Mouse (Mus musculus) frontal cortex, postnatal 14 days (tissue): Measurements from ENCODE around the gene Olfr157.

ENCODE experiments used
- DNase-seq, 2 experiments: peaks; one replicate each; pipeline ENCODE4 v3.0.0; 2022; ENCODE audit warnings: low spot score in 2 of 2

Olfr157 gene

DNA sequence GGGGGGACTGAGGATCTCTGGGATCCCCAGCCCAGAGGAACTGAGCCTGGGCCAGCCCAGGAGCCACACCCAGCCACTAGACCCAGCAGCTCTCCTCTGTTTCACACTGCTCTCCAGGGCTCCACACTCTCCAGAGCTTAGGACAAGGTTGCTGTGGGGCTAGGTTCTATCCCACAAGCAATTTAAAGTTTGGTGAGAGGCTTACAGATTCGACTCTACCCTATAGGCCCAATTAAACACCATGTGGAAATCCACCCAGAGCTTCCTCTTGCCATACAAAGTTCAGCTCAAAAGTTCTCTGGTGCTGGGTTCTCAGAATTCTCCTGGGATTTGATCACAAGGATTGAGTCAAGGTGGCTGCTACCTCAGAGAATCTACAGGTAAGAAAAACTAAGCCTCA is at the start of gene Olfr157:
Gene Olfr157, minus strand, starts transcription at position 101 of the 400 bp plus-strand sequence.
- DNase-seq = no peak

DNA sequence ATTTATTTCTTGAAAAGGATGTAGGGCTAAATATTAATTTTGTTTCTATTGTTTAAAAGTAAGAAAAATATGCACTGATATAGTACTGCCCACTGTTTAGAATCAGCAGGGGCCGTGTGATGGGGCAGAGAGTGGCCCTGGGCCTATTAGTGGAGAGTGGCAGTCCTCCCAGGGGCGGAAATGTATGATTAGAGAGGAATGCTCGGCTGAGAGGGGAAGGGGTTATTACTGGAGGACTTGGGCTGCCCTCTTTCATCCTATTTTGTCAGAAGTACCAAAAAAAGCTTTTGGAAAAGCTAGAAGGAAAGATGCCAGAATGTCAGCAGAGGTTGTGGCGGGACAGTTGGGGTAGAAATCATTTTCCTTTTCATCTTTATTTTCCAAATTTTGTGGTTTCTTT is 44.2 kb upstream of the Olfr157 start:
- DNase-seq = no peak

DNA sequence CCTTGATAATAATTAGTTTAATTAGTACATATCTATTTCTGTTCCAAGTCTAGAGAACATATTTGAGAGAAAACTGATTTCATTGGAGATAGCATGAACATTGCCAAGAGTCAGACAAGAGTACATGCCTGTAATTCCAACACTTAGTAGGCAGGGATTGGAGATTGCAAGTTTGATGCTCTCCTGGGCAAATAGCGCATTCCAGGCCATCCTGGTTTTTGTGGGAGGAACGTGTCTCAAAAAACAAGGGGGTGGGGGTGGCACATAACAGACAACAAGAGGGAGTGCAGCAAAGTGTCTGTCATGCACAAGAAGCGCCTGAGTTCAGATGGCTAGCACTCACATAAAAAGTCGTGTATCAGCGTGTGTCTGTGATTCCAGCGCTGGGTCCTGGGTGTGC is 39.6 kb upstream of the Olfr157 start:
- DNase-seq = no peak

DNA sequence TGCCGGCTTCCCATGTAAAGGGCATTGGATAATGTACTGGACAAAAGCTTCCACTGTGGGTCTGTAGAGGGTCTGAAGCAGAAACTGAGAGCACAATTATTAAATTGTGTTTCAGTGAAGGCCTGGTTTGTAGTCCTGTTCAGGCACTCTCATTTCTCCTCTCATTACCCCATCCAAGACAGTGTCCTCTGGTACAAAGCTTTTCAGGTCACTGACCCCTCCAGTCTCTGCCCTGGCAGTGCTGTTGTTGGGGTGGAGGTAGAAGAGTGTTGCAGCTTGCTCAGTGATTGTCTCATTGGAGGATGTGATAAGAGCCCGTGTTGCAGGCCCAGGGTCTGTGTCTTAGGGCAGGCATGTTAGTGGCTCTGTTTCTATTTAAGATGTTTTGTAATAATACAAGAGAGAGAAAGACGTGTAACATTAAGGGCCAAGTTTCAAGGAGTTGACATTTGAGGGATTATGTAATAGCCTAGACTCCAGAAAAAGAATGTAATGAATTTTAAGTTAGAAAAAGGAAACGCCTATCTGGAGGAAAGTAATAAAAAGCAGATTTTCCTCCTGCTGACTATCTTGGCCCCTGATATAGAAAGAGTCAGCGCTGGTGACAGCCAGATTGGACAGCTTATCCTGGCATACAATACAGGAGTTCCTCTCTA is 38.2 kb upstream of the Olfr157 start:
- DNase-seq = no peak

GRCm38 (mm10) chr4:43877230-43877629 is 37.2 kb upstream of the Olfr157 start:
- no peak for DNase-seq

DNA sequence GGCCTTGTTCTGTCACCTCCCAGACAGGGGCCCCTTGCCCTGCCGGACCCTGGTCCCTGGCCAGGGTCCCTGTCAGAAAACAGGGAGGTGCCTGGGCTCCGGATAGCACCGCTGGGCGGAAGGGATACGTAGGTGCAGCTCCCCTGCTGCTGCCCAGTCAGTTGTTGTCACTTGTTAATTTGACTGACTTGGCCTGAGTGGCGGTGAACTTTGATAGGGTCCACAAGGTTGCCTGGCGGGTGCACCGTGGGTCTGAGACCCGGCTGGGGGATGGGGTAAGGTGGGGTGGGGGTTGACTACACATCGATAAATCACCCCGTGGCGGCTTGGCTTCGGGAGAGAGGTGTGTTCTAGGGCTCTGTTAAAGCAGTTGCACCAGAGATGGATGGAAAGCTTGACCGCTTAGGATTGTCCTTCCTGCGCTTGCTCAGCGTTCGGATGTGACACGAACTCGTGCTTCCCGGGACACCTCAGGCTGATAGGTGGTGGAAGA is 36.0 kb upstream of the Olfr157 start:
- DNase-seq = no peak

DNA sequence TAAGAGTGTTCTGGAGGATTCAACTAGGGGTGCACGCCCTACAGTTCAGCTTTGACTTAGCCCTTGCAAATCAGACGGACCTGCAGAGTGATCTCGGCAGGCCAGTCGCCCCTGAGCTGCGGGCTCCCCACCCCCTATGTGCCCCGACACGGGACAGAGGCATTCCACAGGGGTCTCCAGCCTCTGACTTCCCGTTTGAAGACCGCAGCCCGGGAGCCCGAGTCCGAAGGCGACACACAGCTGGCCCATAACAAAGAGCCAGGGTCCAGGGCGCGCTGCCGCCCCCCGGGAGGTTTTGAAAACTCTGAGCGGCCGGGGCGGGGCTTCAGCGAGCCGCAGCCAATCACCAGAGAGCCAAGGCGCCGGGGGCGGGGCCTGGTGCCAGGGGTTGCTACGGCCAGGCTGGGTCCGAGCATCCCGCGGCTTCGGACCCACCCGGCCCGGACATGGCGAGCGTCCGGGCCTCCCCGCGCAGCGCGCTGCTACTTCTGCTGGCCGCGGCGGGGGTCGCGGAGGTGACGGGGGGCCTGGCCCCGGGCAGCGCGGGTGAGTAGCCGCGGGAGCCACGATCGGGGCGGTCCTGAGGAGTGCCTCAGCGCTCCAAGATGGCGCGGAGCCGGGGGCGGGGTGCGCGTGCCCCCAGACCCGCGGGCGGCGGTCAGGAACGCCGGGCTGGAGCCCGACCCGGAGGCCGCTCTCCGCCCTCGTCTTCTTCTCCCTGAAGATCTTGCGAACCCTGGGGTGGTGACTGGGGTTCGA is 35.3 kb upstream of the Olfr157 start, which contains the start of gene Reck:
Gene Reck, plus strand, starts transcription at position 371 of the 759 bp plus-strand sequence.
- peak; percentile 46 to 75 for DNase-seq

GRCm38 (mm10) chr4:43874501-43874900 is 34.5 kb upstream of the Olfr157 start:
- DNase-seq = no peak

DNA sequence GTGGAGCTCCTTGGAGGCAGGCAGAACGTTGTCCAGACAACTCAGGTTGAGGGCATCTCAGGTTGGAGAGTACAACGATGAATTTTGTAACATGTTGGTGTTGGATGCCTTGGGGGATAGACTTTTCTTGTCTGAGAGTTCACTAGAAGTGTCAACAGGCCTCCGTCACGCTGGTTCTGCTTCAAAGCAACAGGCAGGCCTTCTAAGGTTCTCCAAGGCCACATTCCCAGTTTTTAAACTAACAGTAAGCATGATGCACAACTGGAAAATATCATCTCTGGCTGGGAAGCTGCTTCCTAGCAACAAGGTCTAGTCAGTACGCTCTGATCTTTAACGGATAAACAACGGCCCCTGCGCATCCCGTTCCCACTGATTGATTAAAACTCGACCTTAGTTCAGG is 29.8 kb upstream of the Olfr157 start:
- no peak for DNase-seq

GRCm38 (mm10) chr4:43863298-43863697 is 23.3 kb upstream of the Olfr157 start:
- no peak for DNase-seq

- peak; percentile 33 to 65 for DNase-seq
Measured at GRCm38 (mm10) chr4:43860744-43861519, 20.9 kb upstream of the Olfr157 start.

- DNase-seq = no peak
Measured at GRCm38 (mm10) chr4:43859886-43860285, 19.9 kb upstream of the Olfr157 start.

DNA sequence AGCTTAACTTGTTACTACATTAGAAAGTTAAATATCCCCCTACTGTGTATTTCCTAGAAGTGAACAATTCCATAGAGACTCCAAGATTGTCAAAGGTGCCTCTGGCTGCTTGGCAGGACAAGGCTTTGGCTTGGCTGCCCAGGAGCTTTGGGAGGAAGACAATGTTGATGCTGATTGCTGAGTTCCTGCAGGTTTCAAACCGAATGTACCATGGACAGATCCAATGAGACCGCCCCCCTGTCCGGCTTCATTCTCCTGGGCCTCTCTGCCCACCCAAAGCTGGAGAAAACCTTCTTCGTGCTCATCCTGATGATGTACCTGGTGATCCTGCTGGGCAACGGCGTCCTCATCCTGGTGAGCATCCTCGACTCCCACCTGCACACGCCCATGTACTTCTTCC is 14.1 kb upstream of the Olfr157 start:
- DNase-seq = no peak

GRCm38 (mm10) chr4:43851265-43851664 is 11.3 kb upstream of the Olfr157 start, which contains the start of gene Olfr155:
Gene Olfr155, plus strand, starts transcription at chr4:43851565.
- DNase-seq = no peak

DNA sequence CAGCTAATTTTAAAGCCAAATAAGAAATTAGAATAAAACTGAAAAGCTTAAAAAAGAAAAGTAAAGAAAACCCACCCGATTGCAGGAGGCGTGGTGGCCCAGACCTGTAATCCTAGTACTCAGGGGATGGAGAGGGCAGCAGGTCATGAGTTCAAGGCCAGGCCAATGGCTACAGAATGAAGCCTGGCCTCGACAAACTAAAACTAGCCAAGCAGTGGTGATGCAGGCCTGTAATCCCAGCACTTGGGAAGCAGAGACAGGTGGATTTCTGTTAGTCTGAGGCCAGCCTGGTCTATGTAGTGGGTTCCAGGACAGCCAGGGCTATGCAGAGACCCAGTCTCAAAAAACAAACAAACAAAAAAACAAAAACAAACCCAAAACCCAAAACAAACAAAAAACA is 1.7 kb downstream of the Olfr157 start:
- DNase-seq = no peak

GRCm38 (mm10) chr4:43834749-43835148 is 5.3 kb downstream of the Olfr157 start:
- no peak for DNase-seq

DNA sequence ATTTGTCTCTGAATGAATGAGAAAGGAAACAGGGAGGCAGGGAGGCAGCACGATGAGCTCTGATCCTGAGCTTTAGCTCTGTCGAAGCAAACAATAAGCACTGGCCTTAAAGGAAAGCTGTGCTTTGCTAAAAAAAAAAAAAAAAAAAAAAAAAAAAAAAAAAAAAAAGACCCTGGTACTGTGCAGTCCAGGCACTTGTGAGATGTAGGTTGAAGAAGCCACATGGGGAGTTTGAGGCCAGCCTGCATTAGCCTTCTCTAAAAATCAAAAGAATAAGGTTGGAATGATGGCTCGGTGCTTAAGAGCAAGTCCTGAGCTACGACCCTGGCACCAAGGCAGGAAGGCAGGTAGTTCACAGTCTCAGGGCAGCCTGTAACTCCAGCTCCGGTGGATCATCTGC is 6.2 kb downstream of the Olfr157 start:
- no peak for DNase-seq

GRCm38 (mm10) chr4:43832031-43832430 is 8.0 kb downstream of the Olfr157 start:
- DNase-seq = no peak

GRCm38 (mm10) chr4:43828806-43829205 is 11.2 kb downstream of the Olfr157 start:
- no peak for DNase-seq

DNA sequence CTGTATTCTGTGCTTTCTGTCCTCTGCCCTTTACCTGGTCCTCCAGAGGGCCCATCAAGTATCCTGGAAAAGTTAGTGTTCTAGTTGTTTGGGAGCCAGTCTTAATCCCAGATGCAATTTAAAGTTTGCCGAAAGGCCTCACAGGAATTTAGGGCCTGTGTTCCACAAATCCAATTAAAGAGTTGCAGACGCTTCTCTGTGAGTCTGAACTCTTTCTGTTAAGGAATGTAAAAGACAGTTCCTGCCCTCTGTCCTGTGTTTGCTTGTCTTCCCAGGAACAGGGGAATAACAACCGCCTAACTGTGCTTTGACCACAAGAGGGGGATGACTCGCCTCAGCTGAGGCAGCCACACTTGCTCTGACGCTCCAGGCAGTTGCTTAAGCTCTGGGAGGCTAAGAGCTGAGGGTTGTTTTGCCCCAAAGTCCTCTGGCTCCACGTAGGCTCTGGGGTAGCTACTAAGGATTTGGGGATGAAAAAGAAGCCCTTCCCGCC is 16.1 kb downstream of the Olfr157 start, which contains the start of gene Olfr156:
Gene Olfr156, minus strand, starts transcription at position 51 of the 493 bp plus-strand sequence.
- peak in 1 of 2 experiments; percentile 9 for DNase-seq

- no peak for DNase-seq
Measured at GRCm38 (mm10) chr4:43822896-43823550, 17.0 kb downstream of the Olfr157 start.
